Mouse (Mus musculus): ENCODE data around the gene Gm21972. TPM values are rescaled to one million over a fixed set of nuclear protein-coding genes. Genes with fewer than 3 reads are reported as not detected.

Gm21972 gene
- total and polyA plus RNA-seq, 3 experiments, result 0.47 to 78.8 (median 4.4) TPM

GRCm38 (mm10) chr1:86183577-86184263 is 50.3 kb downstream of the Gm21972 start:
- dilution Hi-C loops (cut with MboI; ENCODE audit: extremely low pct_ligation_motif_present, extremely low pct_unique_long_range_greater_than_20kb, low sequenced_read_pairs), result loop anchor here (25.0 kb wide), 1 partner anchor 154 kb away; no protein-coding TSS in a partner anchor

GRCm38 (mm10) chr1:86186762-86187161 is 53.3 kb downstream of the Gm21972 start:
- Histone ChIP-seq H3K9me3 (replicated peaks; ENCODE audit: low read length) (no peaks in the 10 kb centered on the region), H3K79me2 (replicated peaks; ENCODE audit: control insufficient read depth, extremely low read depth, insufficient read depth, poor library complexity, severe bottlenecking) (no peaks in the 10 kb centered on the region), H3K4me2 (ENCODE audit: insufficient read depth, low read depth, poor library complexity, severe bottlenecking) (no peak overlapping the region), H3K4me1 (ENCODE audit: control insufficient read depth in 1 of 2, insufficient read depth in 2 of 2) (peaks cover 0 to 2% of the 10 kb centered on the region in 2 experiments; a peak in 1 of 4 replicates), H3K36me3 (replicated peaks in 1 of 2; ENCODE audit: control insufficient read depth in 1 of 2, insufficient read depth in 1 of 2, low read length in 1 of 2) (peaks cover 9 to 63% of the 10 kb centered on the region in 2 experiments), H3K27ac (ENCODE audit: insufficient read depth, low read depth) (no peak overlapping the region), H3K4me3 (replicated peaks in 1 of 3; ENCODE audit: low read depth in 2 of 3, low read length in 2 of 3, poor library complexity in 1 of 3) (no peak overlapping the region), H3K9ac (ENCODE audit: insufficient read depth, low read depth) (no peak overlapping the region), H3K27me3 (replicated peaks) (no peaks in the 10 kb centered on the region)
- TF ChIP-seq USF2 (conservative IDR thresholded peaks at IDR 0.05; ENCODE audit: low read depth, low read length), result no peak
- DNase-seq (ENCODE audit: extremely low read depth), result no peak
- dilution Hi-C loops (cut with MboI; ENCODE audit: extremely low pct_ligation_motif_present, extremely low pct_unique_long_range_greater_than_20kb, low sequenced_read_pairs), result loop anchor here (25.0 kb wide), 1 partner anchor 151 kb away; no protein-coding TSS in a partner anchor
- in situ Hi-C loops (cut with MboI; ENCODE audit: low pct_ligation_motif_present, low pct_unique_long_range_greater_than_20kb, low sequenced_read_pairs), result no loop called here

More at GRCm38 (mm10) chr1:86183577-86184263, 50.3 kb downstream of the Gm21972 start:
- Histone ChIP-seq H3K36me3 (replicated peaks in 1 of 2; ENCODE audit: control insufficient read depth in 1 of 2, insufficient read depth in 1 of 2, low read length in 1 of 2) (peaks cover 4 to 65% of the 10 kb centered on the region in 2 experiments), H3K9me3 (replicated peaks; ENCODE audit: low read length) (no peaks in the 10 kb centered on the region), H3K9ac (ENCODE audit: insufficient read depth, low read depth) (no peak overlapping the region), H3K27ac (ENCODE audit: insufficient read depth, low read depth) (no peak overlapping the region), H3K27me3 (replicated peaks) (no peaks in the 10 kb centered on the region), H3K4me1 (ENCODE audit: control insufficient read depth in 1 of 2, insufficient read depth in 2 of 2) (peaks cover 0 to 2% of the 10 kb centered on the region in 2 experiments; a peak in 1 of 4 replicates), H3K4me2 (ENCODE audit: insufficient read depth, low read depth, poor library complexity, severe bottlenecking) (no peak overlapping the region), H3K4me3 (replicated peaks in 1 of 3; ENCODE audit: low read depth in 2 of 3, low read length in 2 of 3, poor library complexity in 1 of 3) (no peak overlapping the region), H3K79me2 (replicated peaks; ENCODE audit: control insufficient read depth, extremely low read depth, insufficient read depth, poor library complexity, severe bottlenecking) (no peaks in the 10 kb centered on the region)
- no peak for TF ChIP-seq E2F4 (IDR thresholded peaks at IDR 0.05; ENCODE audit: insufficient replicate concordance, low read depth, low read length)
- TF ChIP-seq CHD1 (IDR thresholded peaks at IDR 0.05; ENCODE audit: low read depth, low read length), result no peak
- no peak for TF ChIP-seq USF2 (conservative IDR thresholded peaks at IDR 0.05; ENCODE audit: low read depth, low read length)
- no peak for TF ChIP-seq RAD21 (IDR thresholded peaks at IDR 0.05; ENCODE audit: low read depth, low read length)
- in situ Hi-C loops (cut with MboI; ENCODE audit: low pct_ligation_motif_present, low pct_unique_long_range_greater_than_20kb, low sequenced_read_pairs), result no loop called here
- no peak for DNase-seq (ENCODE audit: extremely low read depth)

- no peak overlapping the region for H3K27ac ChIP-seq (ENCODE audit: insufficient read depth, low read depth)
- dilution Hi-C loops (cut with MboI; ENCODE audit: extremely low pct_ligation_motif_present, extremely low pct_unique_long_range_greater_than_20kb, low sequenced_read_pairs), result loop anchor here (25.0 kb wide), 1 partner anchor 149 kb away; no protein-coding TSS in a partner anchor
Observed at GRCm38 (mm10) chr1:86187856-86188255, 54.4 kb downstream of the Gm21972 start.

More at GRCm38 (mm10) chr1:86187856-86188255, 54.4 kb downstream of the Gm21972 start:
- H3K9me3 ChIP-seq (replicated peaks; ENCODE audit: low read length), result no peaks in the 10 kb centered on the region
- H3K4me2 ChIP-seq (ENCODE audit: insufficient read depth, low read depth, poor library complexity, severe bottlenecking), result no peak overlapping the region
- TF ChIP-seq MAX (IDR thresholded peaks at IDR 0.05; ENCODE audit: low read length), result no peak
- TF ChIP-seq GABPA (IDR thresholded peaks at IDR 0.05; ENCODE audit: insufficient replicate concordance, low read depth, low read length), result no peak
- no peak for TF ChIP-seq POLR2A (IDR thresholded peaks at IDR 0.05; ENCODE audit: low read depth, low read length)
- no peak for TF ChIP-seq TCF12 (IDR thresholded peaks at IDR 0.05; ENCODE audit: low read depth, low read length)
- TF ChIP-seq CHD1 (IDR thresholded peaks at IDR 0.05; ENCODE audit: low read depth, low read length), result no peak
- no peak for TF ChIP-seq USF1 (IDR thresholded peaks at IDR 0.05; ENCODE audit: low read depth, low read length)
- TF ChIP-seq MXI1 (IDR thresholded peaks at IDR 0.05; ENCODE audit: low read depth, low read length), result no peak
- TF ChIP-seq MYC (IDR thresholded peaks at IDR 0.05; ENCODE audit: low read depth, low read length), result no peak
- TF ChIP-seq BHLHE40 (IDR thresholded peaks at IDR 0.05; ENCODE audit: low read depth, low read length), result no peak
- TF ChIP-seq NELFE (IDR thresholded peaks at IDR 0.05; ENCODE audit: low read depth, low read length), result no peak
- TF ChIP-seq MAZ (IDR thresholded peaks at IDR 0.05; ENCODE audit: low read depth, low read length), result no peak
- TF ChIP-seq CHD2 (IDR thresholded peaks at IDR 0.05; ENCODE audit: low read length), result no peak
- TF ChIP-seq MEF2A (IDR thresholded peaks at IDR 0.05; ENCODE audit: borderline replicate concordance, low read depth, low read length), result no peak
- TF ChIP-seq E2F4 (IDR thresholded peaks at IDR 0.05; ENCODE audit: insufficient replicate concordance, low read depth, low read length), result no peak
- TF ChIP-seq KAT2A (IDR thresholded peaks at IDR 0.05; ENCODE audit: insufficient replicate concordance, low read length), result no peak
- no peak for DNase-seq (ENCODE audit: extremely low read depth)
- H3K4me1 ChIP-seq (ENCODE audit: control insufficient read depth in 1 of 2, insufficient read depth in 2 of 2), result peaks cover 0 to 2% of the 10 kb centered on the region in 2 experiments; a peak in 1 of 4 replicates
- H3K36me3 ChIP-seq (replicated peaks in 1 of 2; ENCODE audit: control insufficient read depth in 1 of 2, insufficient read depth in 1 of 2, low read length in 1 of 2), result peaks cover 9 to 62% of the 10 kb centered on the region in 2 experiments
- no peaks in the 10 kb centered on the region for H3K79me2 ChIP-seq (replicated peaks; ENCODE audit: control insufficient read depth, extremely low read depth, insufficient read depth, poor library complexity, severe bottlenecking)
- in situ Hi-C loops (cut with MboI; ENCODE audit: low pct_ligation_motif_present, low pct_unique_long_range_greater_than_20kb, low sequenced_read_pairs), result no loop called here
- H3K9ac ChIP-seq (ENCODE audit: insufficient read depth, low read depth), result no peak overlapping the region
- H3K4me3 ChIP-seq (replicated peaks in 1 of 3; ENCODE audit: low read depth in 2 of 3, low read length in 2 of 3, poor library complexity in 1 of 3), result no peak overlapping the region
- H3K27me3 ChIP-seq (replicated peaks), result no peaks in the 10 kb centered on the region

Measured in CH12.LX (cell line).